Comparison of ENCODE assay signal across 23 mouse cellular contexts in the genomic region with DNA sequence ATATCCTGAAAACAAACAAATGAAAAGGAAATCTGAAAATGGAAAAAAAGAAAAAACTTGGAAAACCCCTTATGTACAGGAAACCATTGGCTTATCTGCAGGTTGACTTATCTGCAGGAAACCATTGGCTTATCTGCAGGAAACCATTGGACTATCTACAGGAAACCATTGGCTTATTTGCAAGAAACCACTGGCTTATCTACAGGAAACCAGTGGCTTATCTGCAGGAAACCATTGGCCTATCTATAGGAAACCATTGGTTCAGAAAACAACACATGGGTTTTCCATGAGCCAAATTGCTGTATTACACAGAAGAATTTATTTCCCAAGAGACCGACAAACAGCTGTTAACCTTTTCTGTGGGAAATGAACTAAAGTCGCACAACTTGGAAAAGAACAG. TPM values are rescaled to one million over a fixed set of nuclear protein-coding genes. Genes with fewer than 3 reads are reported as not detected.
DNase-seq lines count a peak whose midpoint lies in the region; ATAC-seq and TF ChIP-seq lines count a peak whose summit lies in the region.
"Had no signal": no experiment of that assay in that cellular context is flagged by ENCODE, and none has a peak within 500 bp of the region (broad histone marks: within the 10 kb centered on the region; RNA-seq: fewer than 3 reads in every experiment).

No protein-coding gene starts in this region.

- no peak overlapping the region for H3K27ac ChIP-seq in kidney, postnatal 0 days
- H3K27ac ChIP-seq: forebrain, embryonic 15.5 days had no signal

- no peaks in the 10 kb centered on the region for H3K36me3 ChIP-seq in kidney, postnatal 0 days (ENCODE audit: insufficient read depth, low read length)
- H3K36me3 ChIP-seq: forebrain, embryonic 15.5 days had no signal

- TF ChIP-seq CTCF in kidney, postnatal 0 days (IDR thresholded peaks at IDR 0.05; ENCODE audit: low read depth): no peak

- intact Hi-C loops in heart, postnatal 36 days (cut with DNase I): no loop called here

- H3K9ac ChIP-seq in kidney, postnatal 0 days (ENCODE audit: low read depth, low read length): no peak overlapping the region
- H3K9ac ChIP-seq: forebrain, embryonic 15.5 days had no signal

- H3K4me3 ChIP-seq in kidney, postnatal 0 days (replicated peaks; ENCODE audit: low read depth, low read length): no peak overlapping the region
- H3K4me3 ChIP-seq: forebrain, embryonic 15.5 days had no signal

- no peaks in the 10 kb centered on the region for H3K27me3 ChIP-seq in kidney, postnatal 0 days (ENCODE audit: insufficient read depth, low read length)
- H3K27me3 ChIP-seq: forebrain, embryonic 15.5 days had no signal

- WGBS in kidney, postnatal 0 days: 65% methylated on average over 2 of the region's 2 CpGs

- ATAC-seq in kidney, postnatal 0 days (replicated peaks; ENCODE audit: low FRiP score, low read depth): no peak
- ATAC-seq: forebrain, embryonic 15.5 days; inflammation-experienced regulatory T-cells, adult 6 months had no signal

- H3K4me2 ChIP-seq in kidney, postnatal 0 days (ENCODE audit: low read length): no peak overlapping the region
- H3K4me2 ChIP-seq: forebrain, embryonic 15.5 days had no signal

- H3K9me3 ChIP-seq in kidney, postnatal 0 days (replicated peaks; ENCODE audit: low read length): no peaks in the 10 kb centered on the region
- H3K9me3 ChIP-seq: forebrain, embryonic 15.5 days had no signal

- peak; percentile 57 for DNase-seq in heart, adult 8-10 months (ENCODE audit: low spot score)
- DNase-seq in heart, postnatal 36 days: no peak
- peak; percentile 42 for DNase-seq in kidney, postnatal 0 days (ENCODE audit: low spot score)
- DNase-seq in kidney, postnatal 25 days: no peak
- DNase-seq in c-Kit-positive CD71-negative TER-119-negative erythroid progenitor cells, embryonic 14.5 days (ENCODE audit: low read depth): peak; percentile 14
- peak; percentile 21 for DNase-seq in lung, postnatal 36 days
- no peak for DNase-seq in MN1 (ENCODE audit: low spot score)
- DNase-seq: cerebellum, adult 9-10 months; embryo, embryonic 11 days; gastrocnemius, postnatal 36 days; thymus, adult 2 months had no signal

- H3K4me1 ChIP-seq in kidney, postnatal 0 days (replicated peaks; ENCODE audit: insufficient read depth, low read length): no peaks in the 10 kb centered on the region
- H3K4me1 ChIP-seq: forebrain, embryonic 15.5 days had no signal

RNA-seq across cellular contexts. Expression of a gene that starts 1.4 kb away (rescaled TPM):
- total RNA-seq in heart, adult 8-10 months (2022): not detected
- not detected for total RNA-seq in heart, postnatal 36 days (2021)
- polyA plus RNA-seq in kidney, postnatal 0 days (2015; fragmentation: Nextera tagmentation; extraction: Ambion mirVana): not detected in 2 replicates
- total RNA-seq: adrenal gland, postnatal 4 days; gastrocnemius, postnatal 36 days; layer of hippocampus, postnatal 25 days; left cerebral cortex, postnatal 25 days; liver, adult 2 months; megakaryocyte-erythroid progenitor cell, adult 5-6 weeks; midbrain, postnatal 0 days had no signal
- polyA plus RNA-seq: forebrain, embryonic 15.5 days; hindbrain, embryonic 11.5 days; inflammation-experienced regulatory T-cells, adult 6 months; liver, adult 2 months; small intestine, adult 2 months; stomach, embryonic 14.5 days; thymus, adult 2 months; urinary bladder, adult 2 months had no signal

RNA-seq across cellular contexts. Expression of a gene that starts 11.3 kb away (rescaled TPM):
- not detected for total RNA-seq in heart, adult 8-10 months (2022)
- not detected for total RNA-seq in heart, postnatal 36 days (2021)
- not detected in 2 replicates for polyA plus RNA-seq in kidney, postnatal 0 days (2015; fragmentation: Nextera tagmentation; extraction: Ambion mirVana)
- total RNA-seq: adrenal gland, postnatal 4 days; gastrocnemius, postnatal 36 days; layer of hippocampus, postnatal 25 days; left cerebral cortex, postnatal 25 days; liver, adult 2 months; megakaryocyte-erythroid progenitor cell, adult 5-6 weeks; midbrain, postnatal 0 days had no signal
- polyA plus RNA-seq: forebrain, embryonic 15.5 days; hindbrain, embryonic 11.5 days; inflammation-experienced regulatory T-cells, adult 6 months; liver, adult 2 months; midbrain, postnatal 0 days; small intestine, adult 2 months; stomach, embryonic 14.5 days; thymus, adult 2 months; urinary bladder, adult 2 months had no signal

RNA-seq across cellular contexts. Expression of a gene that starts 16.9 kb away (rescaled TPM):
- total RNA-seq in heart, adult 8-10 months (2022): not detected
- total RNA-seq in heart, postnatal 36 days (2021): not detected
- not detected in 2 replicates for polyA plus RNA-seq in kidney, postnatal 0 days (2015; fragmentation: Nextera tagmentation; extraction: Ambion mirVana)
- total RNA-seq: adrenal gland, postnatal 4 days; gastrocnemius, postnatal 36 days; layer of hippocampus, postnatal 25 days; left cerebral cortex, postnatal 25 days; liver, adult 2 months; megakaryocyte-erythroid progenitor cell, adult 5-6 weeks; midbrain, postnatal 0 days had no signal
- polyA plus RNA-seq: forebrain, embryonic 15.5 days; hindbrain, embryonic 11.5 days; inflammation-experienced regulatory T-cells, adult 6 months; liver, adult 2 months; midbrain, postnatal 0 days; small intestine, adult 2 months; stomach, embryonic 14.5 days; urinary bladder, adult 2 months had no signal

RNA-seq across cellular contexts. Expression of a gene that starts 21.3 kb away (rescaled TPM):
- not detected for total RNA-seq in heart, adult 8-10 months (2022)
- not detected for total RNA-seq in heart, postnatal 36 days (2021)
- not detected in 2 replicates for polyA plus RNA-seq in kidney, postnatal 0 days (2015; fragmentation: Nextera tagmentation; extraction: Ambion mirVana)
- total RNA-seq: adrenal gland, postnatal 4 days; gastrocnemius, postnatal 36 days; layer of hippocampus, postnatal 25 days; left cerebral cortex, postnatal 25 days; liver, adult 2 months; megakaryocyte-erythroid progenitor cell, adult 5-6 weeks; midbrain, postnatal 0 days had no signal
- polyA plus RNA-seq: forebrain, embryonic 15.5 days; hindbrain, embryonic 11.5 days; inflammation-experienced regulatory T-cells, adult 6 months; liver, adult 2 months; midbrain, postnatal 0 days; small intestine, adult 2 months; stomach, embryonic 14.5 days; thymus, adult 2 months; urinary bladder, adult 2 months had no signal

RNA-seq across cellular contexts. Expression of a gene that starts 33.5 kb away (rescaled TPM):
- total RNA-seq in heart, adult 8-10 months (2022): 1 to 10 TPM; 1.2 to 2.1 (median 1.7) TPM
- total RNA-seq in heart, postnatal 36 days (2021): 1 to 10 TPM; 1.4 TPM
- polyA plus RNA-seq in kidney, postnatal 0 days (2015; fragmentation: Nextera tagmentation; extraction: Ambion mirVana): 1.6 and 1.7 TPM in 2 replicates
- total RNA-seq: megakaryocyte-erythroid progenitor cell, adult 5-6 weeks had no signal
- polyA plus RNA-seq: inflammation-experienced regulatory T-cells, adult 6 months; small intestine, adult 2 months had no signal

Comparison
In these comparisons a context has a peak if more than half of its experiments do, and no peak if none do; other contexts are left out.
1. DNase-seq: peak in heart, adult 8-10 months (single experiment), kidney, postnatal 0 days (single experiment), c-Kit-positive CD71-negative TER-119-negative erythroid progenitor cells, embryonic 14.5 days (single experiment) and lung, postnatal 36 days (single experiment); none in heart, postnatal 36 days (0 of 2), kidney, postnatal 25 days (0 of 2) and MN1 (single experiment).